In genomic region chr16:16358481-16359100, GRCm38 (mm10) we compare ENCODE assay signal across 7 mouse cellular contexts. TPM values are rescaled to one million over a fixed set of nuclear protein-coding genes. Genes with fewer than 3 reads are reported as not detected.
DNase-seq lines count a peak whose midpoint lies in the region; ATAC-seq lines count a peak whose summit lies in the region.

Gene Dnm1l (minus strand): TSS chr16:16358959.

- peak; percentile 99 for ATAC-seq in intestine, embryonic 16.5 days
- peak; percentile 100 for ATAC-seq in midbrain, embryonic 11.5 days (ENCODE audit: low FRiP score)

- DNase-seq in adrenal gland, adult 8-10 months, result peak; percentile 88
- peak; percentile 90 for DNase-seq in embryo, embryonic 9.5 days (ENCODE audit: extremely low spot score)
- DNase-seq in gastrocnemius, postnatal 4 days (ENCODE audit: low spot score in 2 of 2), result peak; percentile 83 to 92
- DNase-seq in left cerebral cortex, postnatal 36 days (ENCODE audit: low spot score in 2 of 2), result peak; percentile 94 to 95
- peak; percentile 99 for DNase-seq in midbrain, embryonic 11.5 days (ENCODE audit: low spot score, missing footprints)
- DNase-seq in skeletal muscle tissue, adult 2 months (ENCODE audit: low read depth, low spot score), result peak; percentile 78

- under 1% methylated on average over 55 of the region's 55 CpGs for WGBS in intestine, embryonic 16.5 days
- under 1% methylated on average over 52 of the region's 55 CpGs for WGBS in midbrain, embryonic 11.5 days

- H3K9ac ChIP-seq in intestine, embryonic 16.5 days (ENCODE audit: low read depth, low read length), result peak within 1 kb of the TSS; percentile 97
- H3K9ac ChIP-seq in midbrain, embryonic 11.5 days (ENCODE audit: low read length), result peak within 1 kb of the TSS; percentile 87

- no peaks in the 10 kb centered on the region for H3K36me3 ChIP-seq in intestine, embryonic 16.5 days (ENCODE audit: control insufficient read depth, insufficient read depth, low read length)
- H3K36me3 ChIP-seq in midbrain, embryonic 11.5 days (ENCODE audit: control insufficient read depth, insufficient read depth, low read length), result no peaks in the 10 kb centered on the region

- H3K9me3 ChIP-seq in intestine, embryonic 16.5 days (ENCODE audit: control insufficient read depth, low read length), result no peaks in the 10 kb centered on the region
- no peaks in the 10 kb centered on the region for H3K9me3 ChIP-seq in midbrain, embryonic 11.5 days (ENCODE audit: control insufficient read depth, low read length)

- peak within 1 kb of the TSS; percentile 77 for H3K4me2 ChIP-seq in intestine, embryonic 16.5 days (ENCODE audit: low read depth, low read length)
- peak within 1 kb of the TSS; percentile 61 for H3K4me2 ChIP-seq in midbrain, embryonic 11.5 days

- intact Hi-C loops in left cerebral cortex, postnatal 36 days (cut with DNase I), result loop anchor here (1.0 to 10.0 kb wide), 4 partner anchors 55 to 514 kb away; partner anchors contain the start of genes Top3b and Vpreb1

- H3K27me3 ChIP-seq in intestine, embryonic 16.5 days (replicated peaks; ENCODE audit: control insufficient read depth, insufficient read depth, low read length), result no peaks in the 10 kb centered on the region
- H3K27me3 ChIP-seq in midbrain, embryonic 11.5 days (ENCODE audit: control insufficient read depth, insufficient read depth, low read length), result no peaks in the 10 kb centered on the region

- peaks cover 5% of the 10 kb centered on the region; the same call in 1 of the 2 replicates for H3K4me1 ChIP-seq in intestine, embryonic 16.5 days (ENCODE audit: control insufficient read depth, insufficient read depth, low read length)
- peaks cover 6% of the 10 kb centered on the region for H3K4me1 ChIP-seq in midbrain, embryonic 11.5 days (ENCODE audit: control insufficient read depth, insufficient read depth, low read length)

- peak within 1 kb of the TSS; percentile 97 for H3K4me3 ChIP-seq in intestine, embryonic 16.5 days (ENCODE audit: low read length)
- peak within 1 kb of the TSS; percentile 85 for H3K4me3 ChIP-seq in midbrain, embryonic 11.5 days (ENCODE audit: low read depth, low read length)

- peak within 1 kb of the TSS; percentile 97 for H3K27ac ChIP-seq in intestine, embryonic 16.5 days (ENCODE audit: low read length)
- H3K27ac ChIP-seq in midbrain, embryonic 11.5 days (ENCODE audit: low read depth, low read length), result peak within 1 kb of the TSS; percentile 82

RNA-seq across cellular contexts. Expression of gene Dnm1l, which starts in this region (rescaled TPM):
- 10 to 100 TPM; 77.3 to 91.9 (median 87.0) TPM for total RNA-seq in adrenal gland, adult 8-10 months (2022)
- total RNA-seq in gastrocnemius, postnatal 4 days (2021), result 10 to 100 TPM; 77.2 to 90.8 TPM
- polyA plus RNA-seq in intestine, embryonic 16.5 days (2015; fragmentation: Nextera tagmentation; extraction: Ambion mirVana), result 52.2 and 52.9 TPM in 2 replicates
- 100 to 1,000 TPM; 198 to 201 TPM for total RNA-seq in left cerebral cortex, postnatal 36 days (2021)
- 75.5 and 82.9 TPM in 2 replicates for polyA plus RNA-seq in midbrain, embryonic 11.5 days (2014; fragmentation: Nextera tagmentation; extraction: Ambion mirVana)

Comparison
In these comparisons a context has a peak if more than half of its experiments do, and no peak if none do; other contexts are left out.
1. Peak in every context shown above with its lines: DNase-seq, ATAC-seq, H3K4me3 ChIP-seq and H3K27ac ChIP-seq.